Mouse (Mus musculus) frontal cortex, adult 2 months (tissue): Measurements from ENCODE around the gene Ovgp1. TPM values are rescaled to one million over a fixed set of nuclear protein-coding genes. Genes with fewer than 3 reads are reported as not detected.
"Not testable (repeated sequence)": the region's sequence is repeated elsewhere in the genome, so short reads cannot be mapped to it uniquely, and the experiment has no call there.

Source experiments
- DNase-seq, 2 experiments: peaks; one replicate each; pipeline ENCODE4 v3.0.0; 2022; ENCODE audit warnings: low spot score in 1 of 2; ENCODE audit errors: extremely low spot score in 1 of 2
- polyA plus RNA-seq: library from polyadenylated mRNA; depleted of rRNA; stranded (reverse); fragments of >200 nt; gene quantifications from 2 replicates; pipeline ENCODE4 v1.2.3, GENCODE M21; 2012; rRNA removed

The Ovgp1 gene
- 14.7 and 15.2 TPM in 2 replicates for polyA plus RNA-seq

- no peak for DNase-seq
Observed at GRCm38 (mm10) chr3:105973411-105973810, at the start of gene Ovgp1. Gene Ovgp1 (plus strand): TSS chr3:105973711.

GRCm38 (mm10) chr3:105924616-105925015 is 48.9 kb upstream of the Ovgp1 start:
- no peak for DNase-seq

DNA sequence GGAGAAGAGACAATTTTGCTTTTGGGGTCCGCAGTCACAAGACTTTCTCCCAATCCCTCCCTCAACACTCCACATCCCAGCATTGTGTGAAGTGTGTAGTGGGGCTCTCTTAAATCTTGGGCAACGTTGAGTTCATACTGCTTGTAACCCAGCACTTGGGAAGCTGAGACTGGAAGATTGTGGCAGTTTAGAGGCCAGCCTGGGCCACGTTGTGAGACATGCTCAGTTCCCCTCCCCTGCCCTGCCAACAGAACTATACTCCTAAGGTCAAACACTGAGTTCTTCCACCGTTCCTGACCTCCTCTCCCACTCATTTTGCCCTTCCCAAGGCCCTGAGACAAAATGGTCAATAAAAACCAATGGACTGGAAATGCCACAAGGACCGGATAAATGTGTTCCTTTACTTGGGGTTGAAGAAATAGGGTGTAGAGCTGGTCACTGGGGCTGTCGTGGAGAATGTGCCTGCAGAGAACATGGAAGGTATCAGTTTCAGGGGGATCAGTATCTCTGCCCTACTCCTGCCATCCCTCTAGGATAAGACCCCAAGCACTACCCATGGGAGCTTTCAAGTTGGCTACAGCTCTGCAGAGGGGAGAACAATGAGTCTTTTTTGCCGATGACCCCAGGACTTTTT is 45.8 kb upstream of the Ovgp1 start:
- DNase-seq, result no peak

DNA sequence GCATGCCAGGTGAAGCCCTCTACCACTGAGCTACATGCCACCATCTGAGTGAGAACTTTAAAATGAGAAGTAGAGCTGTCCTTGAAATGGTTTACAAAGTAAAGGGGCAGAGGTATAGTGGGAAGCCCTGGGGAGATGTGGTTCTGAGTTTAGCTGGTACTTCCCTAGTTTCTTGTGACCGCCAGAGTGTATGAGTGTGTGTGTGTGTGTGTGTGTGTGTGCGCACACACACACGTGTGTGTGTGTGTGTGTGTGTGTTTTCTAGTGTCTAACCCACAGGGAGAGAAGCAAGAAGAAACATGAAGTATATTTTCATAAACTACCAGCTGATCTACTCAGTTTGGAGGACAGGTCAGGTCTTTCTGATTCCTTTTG is 45.3 kb upstream of the Ovgp1 start:
- no peak for DNase-seq

- no peak for DNase-seq
Observed at GRCm38 (mm10) chr3:105928781-105929180, 44.7 kb upstream of the Ovgp1 start.

GRCm38 (mm10) chr3:105929821-105930220 is 43.7 kb upstream of the Ovgp1 start:
- no peak for DNase-seq

DNA sequence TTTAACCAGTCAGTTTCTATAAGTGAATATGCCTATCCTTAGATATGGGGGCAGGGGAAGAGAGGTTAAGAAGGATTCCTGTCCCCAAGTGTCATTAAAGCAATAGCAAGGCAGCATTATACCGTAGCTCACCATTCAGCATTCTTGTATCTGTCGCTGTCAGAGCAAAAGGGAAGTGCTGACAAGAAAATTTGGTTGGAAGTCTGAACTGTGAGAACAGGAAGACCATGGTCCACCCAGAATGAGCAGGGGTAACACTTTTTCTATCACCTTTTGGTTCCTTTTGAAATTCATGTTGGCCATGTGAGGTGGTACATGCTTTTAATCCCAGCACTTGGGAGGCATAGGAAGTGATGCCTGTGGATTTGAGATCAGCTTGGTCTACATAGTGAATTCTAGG is 42.4 kb upstream of the Ovgp1 start:
- DNase-seq, result no peak

GRCm38 (mm10) chr3:105932240-105933071 is 41.1 kb upstream of the Ovgp1 start, which contains the start of gene I830077J02Rik:
Gene I830077J02Rik (minus strand): TSS chr3:105932664.
- DNase-seq, result no peak

- peak in 1 of 2 experiments; percentile 53 for DNase-seq
Observed at GRCm38 (mm10) chr3:105933926-105934325, 39.6 kb upstream of the Ovgp1 start.

GRCm38 (mm10) chr3:105935033-105935432 is 38.5 kb upstream of the Ovgp1 start:
- DNase-seq, result no peak

- no peak for DNase-seq
Observed at GRCm38 (mm10) chr3:105936111-105936510, 37.4 kb upstream of the Ovgp1 start.

GRCm38 (mm10) chr3:105951348-105951747 is 22.2 kb upstream of the Ovgp1 start:
- DNase-seq, result no peak

GRCm38 (mm10) chr3:105957235-105957634 is 16.3 kb upstream of the Ovgp1 start:
- no peak for DNase-seq

DNA sequence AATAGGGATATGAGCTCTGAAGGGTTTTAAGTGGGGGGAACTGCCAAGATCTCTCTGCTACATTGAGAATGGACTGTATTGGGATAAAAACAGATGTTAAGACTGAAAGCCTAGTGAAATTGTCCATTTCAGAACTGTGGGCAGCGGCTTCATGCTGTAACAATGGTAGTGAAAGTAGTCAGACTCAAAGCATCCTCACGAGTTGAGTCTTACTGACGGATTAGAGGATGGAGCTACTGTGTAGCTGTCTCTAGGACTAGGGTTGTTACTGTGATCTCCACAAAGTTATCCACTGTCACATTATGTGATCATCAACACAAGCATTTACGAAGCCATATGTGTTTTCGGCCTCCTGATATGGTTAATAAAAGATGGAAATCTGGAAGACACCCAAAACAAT is 15.3 kb upstream of the Ovgp1 start:
- DNase-seq, result no peak

GRCm38 (mm10) chr3:105958974-105959580 is 14.4 kb upstream of the Ovgp1 start, which contains the start of gene Wdr77:
Gene Wdr77 (plus strand): TSS chr3:105959369.
- DNase-seq, result peak; percentile 94 to 97

DNA sequence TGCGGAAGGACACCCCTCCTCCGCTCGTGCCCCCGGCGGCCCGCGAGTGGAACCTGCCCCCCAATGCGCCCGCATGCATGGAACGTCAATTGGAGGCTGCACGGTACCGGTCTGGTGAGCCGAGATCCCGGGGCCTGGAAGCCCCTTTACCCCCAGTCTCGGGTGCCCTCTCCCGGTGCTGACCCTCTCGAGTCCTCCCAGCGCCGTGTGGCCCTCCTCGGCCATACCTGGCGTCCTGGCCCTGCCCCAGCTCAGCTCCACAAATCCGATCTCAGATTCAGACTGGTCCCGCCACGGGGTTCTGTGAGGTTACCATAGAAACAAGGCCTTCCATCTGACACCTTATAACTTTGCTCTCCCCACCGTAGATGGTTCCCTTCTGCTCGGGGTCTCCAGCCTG is 13.9 kb upstream of the Ovgp1 start:
- peak in 1 of 2 experiments; percentile 23 for DNase-seq

DNA sequence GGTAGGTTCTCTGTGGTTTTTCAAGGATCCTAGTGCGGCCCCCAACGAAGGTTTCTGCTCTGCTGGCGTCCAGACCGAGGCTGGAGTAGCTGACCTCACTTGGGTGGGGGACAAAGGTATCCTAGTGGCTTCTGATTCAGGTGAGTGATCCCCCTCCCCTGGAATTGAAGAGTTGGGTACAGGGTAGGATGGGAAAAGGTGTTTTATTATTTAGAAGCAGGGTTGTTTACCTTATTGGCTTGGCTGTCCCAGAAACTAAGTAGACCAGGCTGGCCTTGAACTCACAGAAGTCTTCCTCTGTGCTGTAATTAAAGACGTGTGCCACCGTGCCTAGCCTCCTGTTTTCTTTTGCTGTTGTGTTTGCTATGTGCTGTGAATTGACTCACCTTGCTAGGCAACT is 13.5 kb upstream of the Ovgp1 start, which contains the start of gene Atp5f1:
Gene Atp5f1 (minus strand): TSS at position 101 of the 400 bp plus-strand sequence.
- no peak for DNase-seq

DNA sequence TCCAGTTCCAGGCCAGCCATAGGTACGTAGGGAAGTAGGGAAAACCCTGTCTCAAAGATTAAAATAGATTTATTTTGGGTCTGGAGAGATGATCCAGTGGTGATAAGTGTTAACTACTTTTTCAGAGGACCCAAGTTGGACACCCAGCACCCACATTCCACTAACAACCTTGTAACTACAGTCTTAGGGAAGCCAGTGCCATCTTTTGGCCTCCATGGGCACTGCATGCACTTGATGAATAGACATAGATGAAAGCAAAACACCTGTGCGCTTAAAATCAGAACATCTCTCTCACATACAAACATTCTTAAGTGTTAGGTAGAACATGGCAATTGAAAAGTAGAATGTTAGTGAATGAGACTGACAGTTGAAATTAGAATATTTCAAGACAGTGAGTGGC is 12.8 kb upstream of the Ovgp1 start:
- DNase-seq, result no peak

DNA sequence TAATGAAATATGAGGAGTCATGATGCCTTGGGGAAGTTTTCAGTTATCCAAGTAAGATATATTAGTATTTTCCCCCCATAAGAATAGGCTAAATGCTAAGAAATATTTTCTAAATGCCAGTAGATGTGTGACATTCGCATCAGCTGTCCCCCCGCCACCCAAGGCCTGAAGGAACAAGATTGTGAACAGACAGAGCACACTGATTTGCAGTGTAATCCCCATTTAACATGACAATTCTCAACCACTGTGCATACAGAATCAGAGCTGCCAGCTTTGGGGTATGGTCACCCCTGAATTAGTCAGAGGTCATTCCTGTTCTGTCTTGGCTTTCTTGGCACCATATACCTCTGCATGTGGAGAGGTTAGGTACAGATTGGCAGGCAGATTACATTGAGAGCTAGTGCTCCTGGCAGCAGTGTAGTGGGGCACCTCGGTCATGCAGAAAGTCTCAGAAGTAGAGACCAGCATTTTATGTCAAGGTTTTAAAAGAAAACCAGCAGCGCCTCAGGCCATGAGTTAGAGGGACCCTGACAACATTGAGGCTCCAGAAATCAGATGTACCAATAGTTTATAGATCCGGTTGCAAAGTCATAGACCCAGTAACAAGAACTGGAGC is 1.6 kb upstream of the Ovgp1 start:
- no peak for DNase-seq

DNA sequence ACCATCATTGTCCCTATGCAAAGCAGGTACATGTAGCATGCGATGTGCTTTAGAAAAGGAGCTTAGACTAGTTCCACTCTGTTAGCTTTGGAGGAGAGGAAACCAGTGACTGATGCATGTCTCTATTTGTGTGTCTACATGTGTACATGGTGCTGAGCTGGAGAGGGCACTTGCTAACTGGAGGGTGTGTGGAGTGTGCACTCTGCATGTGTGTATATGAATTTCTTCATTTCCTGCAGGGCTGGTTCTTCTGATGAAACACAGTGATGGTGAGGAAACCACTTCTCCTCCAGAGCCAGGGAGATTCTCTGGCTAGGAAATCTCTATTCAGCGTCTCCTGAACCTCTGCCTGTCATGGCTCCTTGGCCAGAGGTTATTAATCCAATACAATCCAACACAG is 663 bp downstream of the Ovgp1 start:
- DNase-seq, result no peak

- DNase-seq, result not testable (repeated sequence)
Observed at GRCm38 (mm10) chr3:105989611-105990010, 16.1 kb downstream of the Ovgp1 start.
